Mouse (Mus musculus) hindbrain, embryonic 15.5 days (tissue): ENCODE measurements around the gene Stk38. TPM values are rescaled to one million over a fixed set of nuclear protein-coding genes. Genes with fewer than 3 reads are reported as not detected.

Experiments used
- ATAC-seq: fragments of 200-750 bp; cut with Nextera tagmentation; 2 replicates; pipeline ENCODE4 v1.8.0; 2017; ENCODE audit warnings: low read depth, moderate number of reproducible peaks, moderate TSS enrichment; ENCODE audit not compliant: low FRiP score
- H3K27ac ChIP-seq: fragments of 300-500 bp; sonication (generic); replicated peaks from 2 replicates; pipeline ENCODE4 v1.5.1; 2015; ENCODE audit warnings: mild to moderate bottlenecking, inconsistent platforms
- H3K27me3 ChIP-seq: fragments of 300-500 bp; sonication (generic); 2 replicates; pipeline ENCODE4 v1.6.1; 2015; ENCODE audit warnings: control low read depth, inconsistent platforms
- H3K36me3 ChIP-seq: fragments of 300-500 bp; sonication (generic); 2 replicates; pipeline ENCODE4 v1.6.1; 2015; ENCODE audit warnings: control low read depth, inconsistent platforms
- H3K4me1 ChIP-seq: fragments of 300-500 bp; sonication (generic); replicated peaks from 2 replicates; pipeline ENCODE4 v1.6.1; 2015; ENCODE audit warnings: control low read depth, inconsistent platforms
- H3K4me2 ChIP-seq: fragments of 300-500 bp; sonication (generic); 2 replicates; pipeline ENCODE4 v1.6.1; 2015; ENCODE audit warnings: moderate library complexity, mild to moderate bottlenecking, inconsistent platforms
- H3K4me3 ChIP-seq: fragments of 300-500 bp; sonication (generic); 2 replicates; pipeline ENCODE4 v1.5.1; 2015; ENCODE audit warnings: mild to moderate bottlenecking, inconsistent platforms
- H3K9ac ChIP-seq: fragments of 300-500 bp; sonication (generic); 2 replicates; pipeline ENCODE4 v1.6.1; 2015; ENCODE audit warnings: inconsistent platforms
- H3K9me3 ChIP-seq: fragments of 300-500 bp; sonication (generic); 2 replicates; pipeline ENCODE4 v1.6.1; 2016; ENCODE audit warnings: control low read depth, inconsistent platforms
- WGBS: fragments of 180-500 bp; shearing (Covaris S2); methylation state at CpG from one replicate; pipeline ENCODE4 v1.1.7; 2015; 5-methylcytosine and 5-hydroxymethylcytosine counted together
- polyA plus RNA-seq: library from polyadenylated mRNA; unstranded; fragments of >200 nt; fragmentation: Nextera tagmentation; extraction: Ambion mirVana; gene quantifications from 2 replicates; pipeline ENCODE4 v1.2.1, GENCODE M21; 2015

Stk38 gene
- polyA plus RNA-seq, 1 experiment from 2014 or later: 83.0 TPM

- Histone ChIP-seq H3K4me2 (no peak overlapping the region), H3K36me3 (no peaks in the 10 kb centered on the region), H3K27me3 (no peaks in the 10 kb centered on the region), H3K4me1 (peaks cover 9% of the 10 kb centered on the region), H3K9ac (no peak overlapping the region), H3K4me3 (no peak overlapping the region), H3K27ac (no peak overlapping the region), H3K9me3 (no peaks in the 10 kb centered on the region)
- ATAC-seq: peak; percentile 35; the same call in 1 of the 2 replicates
- 51% methylated on average over 15 of the region's 15 CpGs for WGBS
Observed at GRCm38 (mm10) chr17:28926866-28927635, 80.7 kb downstream of the Stk38 start.

DNA sequence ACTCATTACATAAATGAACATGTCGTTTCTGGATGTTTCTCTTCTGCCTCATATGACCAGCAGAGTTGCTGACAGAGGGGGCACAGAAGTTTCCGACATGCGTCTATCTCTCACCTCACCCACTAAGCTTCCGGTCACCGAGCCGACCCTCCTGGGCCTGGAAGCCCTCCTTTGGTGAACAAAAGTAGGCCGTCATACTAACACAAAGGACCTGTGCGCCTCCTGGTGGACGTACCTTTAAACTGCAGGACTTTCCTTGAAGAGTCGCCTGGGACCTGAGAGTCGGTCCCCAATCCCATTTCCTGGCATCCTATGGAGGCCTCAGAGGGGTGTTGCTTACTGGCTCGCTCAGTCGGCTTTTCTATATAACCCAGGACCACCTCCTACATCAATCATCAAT is 81.4 kb downstream of the Stk38 start:
- H3K27ac ChIP-seq: no peak overlapping the region
- ATAC-seq: no peak
- no peaks in the 10 kb centered on the region for H3K9me3 ChIP-seq
- WGBS: 13% methylated on average over 13 of the region's 13 CpGs
- H3K36me3 ChIP-seq: no peaks in the 10 kb centered on the region
- H3K9ac ChIP-seq: no peak overlapping the region
- no peak overlapping the region for H3K4me3 ChIP-seq
- no peak overlapping the region for H3K4me2 ChIP-seq
- no peaks in the 10 kb centered on the region for H3K27me3 ChIP-seq
- H3K4me1 ChIP-seq: peaks cover 9% of the 10 kb centered on the region

GRCm38 (mm10) chr17:28924957-28925595 is 82.7 kb downstream of the Stk38 start:
- 82% methylated on average over 8 of the region's 8 CpGs for WGBS
- Histone ChIP-seq H3K4me3 (no peak overlapping the region), H3K4me1 (peaks cover under 1% of the 10 kb centered on the region), H3K9ac (no peak overlapping the region), H3K36me3 (no peaks in the 10 kb centered on the region), H3K4me2 (no peak overlapping the region), H3K9me3 (no peaks in the 10 kb centered on the region), H3K27ac (no peak overlapping the region), H3K27me3 (no peaks in the 10 kb centered on the region)
- no peak for ATAC-seq

DNA sequence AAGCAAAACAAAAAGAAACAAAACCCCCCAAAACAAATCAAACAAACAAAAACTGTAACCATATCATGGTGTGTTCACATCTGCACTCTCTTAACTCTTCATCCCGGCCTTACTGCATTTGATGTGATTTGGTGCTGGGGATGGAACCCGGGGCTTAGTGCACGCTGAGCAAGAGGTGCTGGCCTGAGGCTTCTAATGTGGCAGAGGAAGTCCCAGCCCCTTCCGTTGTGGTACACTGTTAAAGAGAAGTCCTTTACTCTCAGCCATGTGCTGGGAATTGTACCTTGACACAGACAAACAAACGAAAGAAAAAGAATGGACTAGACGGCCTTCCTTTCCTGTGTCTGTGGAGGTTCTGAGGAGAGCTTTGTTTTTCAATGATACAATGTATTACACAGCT is 85.7 kb downstream of the Stk38 start:
- ATAC-seq: no peak
- 77% methylated on average over 6 of the region's 6 CpGs for WGBS
- no peak overlapping the region for H3K4me2 ChIP-seq
- H3K27me3 ChIP-seq: no peaks in the 10 kb centered on the region
- no peak overlapping the region for H3K4me3 ChIP-seq
- no peaks in the 10 kb centered on the region for H3K4me1 ChIP-seq
- no peak overlapping the region for H3K9ac ChIP-seq
- H3K27ac ChIP-seq: no peak overlapping the region
- no peaks in the 10 kb centered on the region for H3K36me3 ChIP-seq
- no peaks in the 10 kb centered on the region for H3K9me3 ChIP-seq

GRCm38 (mm10) chr17:28921086-28921485 is 86.7 kb downstream of the Stk38 start:
- Histone ChIP-seq H3K9me3 (no peaks in the 10 kb centered on the region), H3K27ac (no peak overlapping the region), H3K27me3 (no peaks in the 10 kb centered on the region), H3K4me3 (no peak overlapping the region), H3K36me3 (no peaks in the 10 kb centered on the region), H3K9ac (no peak overlapping the region), H3K4me1 (no peaks in the 10 kb centered on the region), H3K4me2 (no peak overlapping the region)
- 72% methylated on average over 8 of the region's 8 CpGs for WGBS
- no peak for ATAC-seq

Other genes starting within 250 kb of the Stk38 start
- 0.97 and 1.7 TPM in 2 replicates for gene Mapk13, start 238.7 kb downstream of the Stk38 start, polyA plus RNA-seq
- gene Brpf3, start 206.9 kb downstream of the Stk38 start, polyA plus RNA-seq: 8.1 and 9.6 TPM in 2 replicates
- gene Pnpla1, start 149.6 kb downstream of the Stk38 start, polyA plus RNA-seq: 0.04 TPM in 1 of 2 replicates, not detected in the other
- 1.3 and 1.9 TPM in 2 replicates for gene 4930539E08Rik, start 92.7 kb downstream of the Stk38 start, polyA plus RNA-seq
- not detected in 2 replicates for gene Pxt1, start 64.2 kb downstream of the Stk38 start, polyA plus RNA-seq
- 84.7 and 85.0 TPM in 2 replicates for gene Kctd20, start 56.0 kb downstream of the Stk38 start, polyA plus RNA-seq
- 411 and 428 TPM in 2 replicates for gene Srsf3, start 24.6 kb upstream of the Stk38 start, polyA plus RNA-seq
- 109 and 115 TPM in 2 replicates for gene Cdkn1a, start 83.0 kb upstream of the Stk38 start, polyA plus RNA-seq
- 0.09 TPM in 1 of 2 replicates, not detected in the other for gene Rab44, start 106.2 kb upstream of the Stk38 start, polyA plus RNA-seq
- 41.1 and 42.6 TPM in 2 replicates for gene Cpne5, start 230.2 kb upstream of the Stk38 start, polyA plus RNA-seq